Mouse (Mus musculus) R1 (cell line): ENCODE data around the gene Mrgprb3.

Source experiments
- DNase-seq: peaks from one replicate; pipeline ENCODE4 v3.0.0-alpha.2; 2018; ENCODE audit warnings: low read depth, low spot score

The Mrgprb3 gene

GRCm38 (mm10) chr7:48643711-48644110, at the start of gene Mrgprb3:
Gene Mrgprb3, minus strand, starts transcription at chr7:48643811.
- no peak for DNase-seq
